Mouse (Mus musculus): Measurements from ENCODE around the gene Tmem203. TPM values are rescaled to one million over a fixed set of nuclear protein-coding genes. Genes with fewer than 3 reads are reported as not detected.

Tmem203 gene
- polyA plus RNA-seq, 1 experiment from 2014 or later = 13.3 TPM

- no peak for ATAC-seq (replicated peaks; ENCODE audit: insufficient number of reproducible peaks, low FRiP score, low TSS enrichment, low read depth)
- Histone ChIP-seq H3K27me3 (ENCODE audit: control insufficient read depth, insufficient read depth, low read length) (peaks cover 12% of the 10 kb centered on the region), H3K4me3 (ENCODE audit: low read depth, low read length) (no peak overlapping the region), H3K4me1 (ENCODE audit: control insufficient read depth, insufficient read depth, low read length) (peaks cover 9% of the 10 kb centered on the region), H3K36me3 (replicated peaks; ENCODE audit: control insufficient read depth, insufficient read depth, low read depth, low read length) (no peaks in the 10 kb centered on the region; the same call in 1 of the 2 replicates), H3K27ac (replicated peaks; ENCODE audit: low read depth, low read length) (no peak overlapping the region), H3K4me2 (ENCODE audit: low read depth, low read length) (no peak overlapping the region), H3K9ac (replicated peaks; ENCODE audit: low read length) (no peak overlapping the region), H3K9me3 (replicated peaks; ENCODE audit: control insufficient read depth, low read length) (no peaks in the 10 kb centered on the region)
- no peak for DNase-seq (ENCODE audit: low spot score)
Observed at GRCm38 (mm10) chr2:25267241-25267640, 12.0 kb downstream of the Tmem203 start.

DNA sequence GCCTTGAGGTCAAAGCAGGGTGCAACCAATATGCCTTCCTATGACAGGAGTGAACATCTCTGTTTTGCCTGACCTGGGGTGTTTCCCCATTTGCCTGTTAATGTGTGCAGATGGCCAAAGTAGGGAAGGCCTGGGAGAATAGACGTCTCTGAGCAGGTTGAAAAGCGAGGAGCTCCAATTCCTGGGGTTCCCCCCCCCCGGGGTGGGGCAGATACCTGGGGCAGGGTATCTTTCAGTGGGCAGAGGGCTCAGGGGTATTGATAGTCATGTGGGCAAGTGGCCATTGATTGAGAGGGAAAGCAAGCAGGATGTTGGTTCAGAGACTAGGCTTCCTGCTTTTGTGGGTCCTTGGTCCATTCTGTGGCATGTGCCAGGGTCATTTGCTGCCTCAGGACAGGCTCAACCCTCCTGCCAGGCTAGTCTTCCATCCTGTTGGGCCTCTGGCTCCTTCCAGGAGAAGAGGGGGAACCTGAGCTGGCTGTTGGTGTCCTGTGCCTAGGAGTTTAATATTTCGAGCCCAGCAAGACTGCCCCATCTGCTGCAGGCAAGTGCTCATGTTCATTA is 12.6 kb downstream of the Tmem203 start:
- H3K9me3 ChIP-seq (replicated peaks; ENCODE audit: control insufficient read depth, low read length) = no peaks in the 10 kb centered on the region
- H3K36me3 ChIP-seq (replicated peaks; ENCODE audit: control insufficient read depth, insufficient read depth, low read depth, low read length) = no peaks in the 10 kb centered on the region; the same call in 1 of the 2 replicates
- no peak overlapping the region for H3K4me3 ChIP-seq (ENCODE audit: low read depth, low read length)
- WGBS = 74% methylated on average over 4 of the region's 4 CpGs
- ATAC-seq (replicated peaks; ENCODE audit: insufficient number of reproducible peaks, low FRiP score, low TSS enrichment, low read depth) = no peak
- peaks cover 12% of the 10 kb centered on the region for H3K27me3 ChIP-seq (ENCODE audit: control insufficient read depth, insufficient read depth, low read length)
- no peak overlapping the region for H3K27ac ChIP-seq (replicated peaks; ENCODE audit: low read depth, low read length)
- no peak for DNase-seq (ENCODE audit: low spot score)
- H3K4me2 ChIP-seq (ENCODE audit: low read depth, low read length) = no peak overlapping the region
- H3K9ac ChIP-seq (replicated peaks; ENCODE audit: low read length) = no peak overlapping the region
- H3K4me1 ChIP-seq (ENCODE audit: control insufficient read depth, insufficient read depth, low read length) = peaks cover 9% of the 10 kb centered on the region

DNA sequence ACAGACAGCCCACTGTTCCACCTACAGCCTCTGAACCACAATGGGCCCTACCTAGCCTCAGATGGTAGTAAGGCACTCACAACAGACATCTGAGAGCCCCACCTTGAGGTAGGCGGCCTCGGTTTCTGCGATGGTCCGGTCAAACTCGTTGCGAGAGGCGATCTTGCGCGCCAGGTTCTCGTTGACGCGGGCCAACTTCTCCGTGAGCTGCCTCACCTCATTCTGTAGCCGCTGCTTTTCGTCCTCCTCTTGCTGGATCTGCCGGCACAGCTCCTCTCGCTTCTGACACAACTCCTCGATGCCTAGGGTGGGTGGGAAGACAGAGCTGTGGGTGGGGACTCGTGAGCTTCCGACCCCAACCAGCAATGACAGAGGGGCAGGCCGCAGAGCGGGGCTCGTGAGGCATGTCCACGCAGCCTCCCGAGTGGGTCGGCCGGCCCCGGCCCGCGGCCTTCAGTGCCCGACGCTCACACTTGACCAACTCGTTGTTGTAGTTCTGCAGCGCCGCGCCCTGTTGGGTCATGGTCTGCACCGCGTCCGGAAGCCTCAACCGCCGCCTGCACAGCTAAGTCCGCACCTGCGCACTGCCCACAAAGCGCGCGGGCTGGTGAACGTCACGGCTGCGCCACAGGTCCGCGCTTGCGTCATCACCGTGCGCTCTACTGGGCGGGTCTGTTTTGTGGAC is 16.7 kb downstream of the Tmem203 start, which contains the start of the genes Ssna1 and Anapc2:
Ssna1 (minus strand) TSS at position 612 of the 685 bp plus-strand sequence.
Anapc2 (plus strand) TSS at position 652 of the 685 bp plus-strand sequence.
- ATAC-seq (replicated peaks; ENCODE audit: insufficient number of reproducible peaks, low FRiP score, low TSS enrichment, low read depth) (peak; percentile 94), DNase-seq (ENCODE audit: low spot score) (peak; percentile 99)
- no peaks in the 10 kb centered on the region for H3K9me3 ChIP-seq (replicated peaks; ENCODE audit: control insufficient read depth, low read length)
- WGBS = under 1% methylated on average over 54 of the region's 55 CpGs
- H3K27ac ChIP-seq (replicated peaks; ENCODE audit: low read depth, low read length) = peak within 1 kb of the TSS; percentile 22; the same call in 1 of the 2 replicates
- H3K4me1 ChIP-seq (ENCODE audit: control insufficient read depth, insufficient read depth, low read length) = peaks cover 4% of the 10 kb centered on the region; the same call in 1 of the 2 replicates
- H3K4me2 ChIP-seq (ENCODE audit: low read depth, low read length) = peak within 1 kb of the TSS; percentile 90
- peak within 1 kb of the TSS; percentile 94 for H3K4me3 ChIP-seq (ENCODE audit: low read depth, low read length)
- peaks cover 5% of the 10 kb centered on the region for H3K36me3 ChIP-seq (replicated peaks; ENCODE audit: control insufficient read depth, insufficient read depth, low read depth, low read length)
- H3K27me3 ChIP-seq (ENCODE audit: control insufficient read depth, insufficient read depth, low read length) = no peaks in the 10 kb centered on the region
- peak within 1 kb of the TSS; percentile 87 for H3K9ac ChIP-seq (replicated peaks; ENCODE audit: low read length)

DNA sequence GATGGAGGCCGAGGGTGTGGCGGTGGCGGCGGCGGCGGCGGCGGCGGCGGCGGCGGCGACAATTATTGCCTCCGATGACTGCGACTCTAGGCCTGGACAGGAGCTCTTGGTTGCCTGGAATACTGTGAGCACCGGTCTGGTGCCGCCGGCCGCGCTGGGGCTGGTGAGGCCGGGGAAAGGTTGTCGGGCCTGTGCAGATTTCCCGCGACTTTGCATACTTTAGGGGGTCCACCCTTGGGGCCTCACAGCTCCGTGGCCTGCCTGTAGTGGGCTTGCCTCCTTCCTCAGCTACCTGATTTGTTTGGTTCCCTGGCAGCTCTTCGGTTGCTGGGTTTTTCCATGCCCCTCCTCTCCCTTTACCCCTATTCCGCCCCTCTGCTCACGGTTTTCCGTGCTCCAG is 17.3 kb downstream of the Tmem203 start:
- H3K9me3 ChIP-seq (replicated peaks; ENCODE audit: control insufficient read depth, low read length) = no peaks in the 10 kb centered on the region
- ATAC-seq (replicated peaks; ENCODE audit: insufficient number of reproducible peaks, low FRiP score, low TSS enrichment, low read depth) (peak; percentile 56), DNase-seq (ENCODE audit: low spot score) (no peak)
- H3K27ac ChIP-seq (replicated peaks; ENCODE audit: low read depth, low read length) = no peak overlapping the region; the same call in 1 of the 2 replicates
- H3K36me3 ChIP-seq (replicated peaks; ENCODE audit: control insufficient read depth, insufficient read depth, low read depth, low read length) = peaks cover 7% of the 10 kb centered on the region
- H3K4me1 ChIP-seq (ENCODE audit: control insufficient read depth, insufficient read depth, low read length) = peaks cover 4% of the 10 kb centered on the region; the same call in 1 of the 2 replicates
- H3K9ac ChIP-seq (replicated peaks; ENCODE audit: low read length) = peak overlapping the region; percentile 87
- peak overlapping the region; percentile 90 for H3K4me2 ChIP-seq (ENCODE audit: low read depth, low read length)
- H3K27me3 ChIP-seq (ENCODE audit: control insufficient read depth, insufficient read depth, low read length) = no peaks in the 10 kb centered on the region
- under 1% methylated on average over 29 of the region's 29 CpGs for WGBS
- H3K4me3 ChIP-seq (ENCODE audit: low read depth, low read length) = peak overlapping the region; percentile 94

- no peaks in the 10 kb centered on the region for H3K9me3 ChIP-seq (replicated peaks; ENCODE audit: control insufficient read depth, low read length)
- H3K27ac ChIP-seq (replicated peaks; ENCODE audit: low read depth, low read length) = no peak overlapping the region
- H3K36me3 ChIP-seq (replicated peaks; ENCODE audit: control insufficient read depth, insufficient read depth, low read depth, low read length) = peaks cover 10% of the 10 kb centered on the region
- H3K27me3 ChIP-seq (ENCODE audit: control insufficient read depth, insufficient read depth, low read length) = no peaks in the 10 kb centered on the region
- WGBS = 42% methylated on average over 16 of the region's 16 CpGs
- peak overlapping the region; percentile 90 for H3K4me2 ChIP-seq (ENCODE audit: low read depth, low read length)
- peaks cover 4% of the 10 kb centered on the region; the same call in 1 of the 2 replicates for H3K4me1 ChIP-seq (ENCODE audit: control insufficient read depth, insufficient read depth, low read length)
- DNase-seq (ENCODE audit: low spot score) (no peak), ATAC-seq (replicated peaks; ENCODE audit: insufficient number of reproducible peaks, low FRiP score, low TSS enrichment, low read depth) (no peak)
- peak overlapping the region; percentile 87 for H3K9ac ChIP-seq (replicated peaks; ENCODE audit: low read length)
- H3K4me3 ChIP-seq (ENCODE audit: low read depth, low read length) = peak overlapping the region; percentile 94
Observed at GRCm38 (mm10) chr2:25273010-25273409, 17.8 kb downstream of the Tmem203 start.

DNA sequence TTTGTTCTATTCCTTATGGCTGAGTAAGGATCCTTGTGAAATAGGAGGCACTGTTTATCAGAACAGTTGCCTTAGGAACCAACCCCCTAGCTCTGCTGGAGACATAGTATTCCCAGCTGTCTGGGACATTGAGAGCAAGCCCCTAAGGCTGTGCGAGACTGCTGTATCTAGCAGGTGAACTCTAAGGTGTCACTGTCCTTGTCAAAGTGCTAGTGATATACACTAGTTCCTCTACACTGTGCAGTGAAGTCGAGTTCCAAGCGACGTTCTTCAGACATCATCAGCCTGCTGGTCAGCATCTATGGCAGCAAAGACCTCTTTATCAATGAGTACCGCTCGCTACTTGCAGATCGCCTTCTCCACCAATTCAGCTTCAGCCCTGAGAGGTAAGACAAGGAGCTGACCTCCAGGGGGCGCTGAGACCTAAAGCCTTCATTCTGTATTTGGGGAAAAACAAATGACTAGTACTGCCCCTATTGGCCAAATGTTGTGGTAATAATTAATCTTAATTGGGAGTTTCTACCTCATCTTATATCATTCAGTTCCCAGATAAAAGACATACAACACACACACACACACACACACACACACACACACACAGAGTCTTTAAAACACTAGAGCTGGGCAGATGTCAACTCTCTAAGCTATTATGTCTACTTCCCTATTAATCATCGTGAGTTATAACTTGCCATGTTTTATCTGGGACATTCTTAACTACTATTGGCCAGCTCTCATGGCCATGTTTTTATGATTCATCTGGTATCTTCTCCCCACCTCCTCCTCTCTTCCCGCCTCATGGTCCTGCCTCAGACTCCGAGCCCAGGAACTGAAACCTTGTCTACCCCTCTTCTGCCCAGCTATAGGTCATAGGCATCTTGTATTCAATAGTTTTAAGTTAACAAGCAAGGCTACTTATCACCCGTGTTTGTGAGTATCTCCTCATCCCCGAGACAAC is 24.0 kb downstream of the Tmem203 start:
- DNase-seq (ENCODE audit: low spot score) = peak; percentile 88
- WGBS = 65% methylated on average over 13 of the region's 13 CpGs
- H3K9ac ChIP-seq (replicated peaks; ENCODE audit: low read length) = no peak overlapping the region
- H3K27me3 ChIP-seq (ENCODE audit: control insufficient read depth, insufficient read depth, low read length) = no peaks in the 10 kb centered on the region
- H3K4me2 ChIP-seq (ENCODE audit: low read depth, low read length) = no peak overlapping the region
- ATAC-seq (replicated peaks; ENCODE audit: insufficient number of reproducible peaks, low FRiP score, low TSS enrichment, low read depth) = no peak
- H3K9me3 ChIP-seq (replicated peaks; ENCODE audit: control insufficient read depth, low read length) = no peaks in the 10 kb centered on the region
- H3K36me3 ChIP-seq (replicated peaks; ENCODE audit: control insufficient read depth, insufficient read depth, low read depth, low read length) = peaks cover 25% of the 10 kb centered on the region
- H3K27ac ChIP-seq (replicated peaks; ENCODE audit: low read depth, low read length) = no peak overlapping the region
- H3K4me3 ChIP-seq (ENCODE audit: low read depth, low read length) = no peak overlapping the region
- no peaks in the 10 kb centered on the region for H3K4me1 ChIP-seq (ENCODE audit: control insufficient read depth, insufficient read depth, low read length)

DNA sequence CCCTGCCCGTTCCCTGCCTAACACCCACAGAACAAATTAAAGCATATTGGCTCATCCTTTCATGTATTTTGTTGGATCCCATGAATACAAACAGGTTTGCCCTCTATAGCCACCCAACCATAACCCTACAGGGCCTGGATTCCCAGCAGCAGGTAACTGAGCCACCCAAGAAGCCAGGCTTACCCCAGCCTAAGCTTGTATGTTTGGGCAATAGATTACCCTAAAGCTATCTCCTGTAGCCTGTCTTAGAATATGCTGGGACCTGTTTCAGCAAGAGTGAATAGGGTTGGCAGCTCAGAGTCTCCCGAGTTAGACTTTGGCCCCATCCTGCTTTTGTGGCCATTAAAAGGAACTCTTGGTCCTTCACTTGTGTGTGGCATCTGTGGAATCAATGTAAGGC is 30.3 kb downstream of the Tmem203 start:
- ATAC-seq (replicated peaks; ENCODE audit: insufficient number of reproducible peaks, low FRiP score, low TSS enrichment, low read depth) (no peak), DNase-seq (ENCODE audit: low spot score) (no peak)
- 96% methylated on average over 2 of the region's 2 CpGs for WGBS
- H3K4me3 ChIP-seq (ENCODE audit: low read depth, low read length) = no peak overlapping the region
- H3K27ac ChIP-seq (replicated peaks; ENCODE audit: low read depth, low read length) = no peak overlapping the region
- no peak overlapping the region for H3K9ac ChIP-seq (replicated peaks; ENCODE audit: low read length)
- peaks cover 26% of the 10 kb centered on the region for H3K27me3 ChIP-seq (ENCODE audit: control insufficient read depth, insufficient read depth, low read length)
- H3K9me3 ChIP-seq (replicated peaks; ENCODE audit: control insufficient read depth, low read length) = no peaks in the 10 kb centered on the region
- peaks cover 11% of the 10 kb centered on the region for H3K36me3 ChIP-seq (replicated peaks; ENCODE audit: control insufficient read depth, insufficient read depth, low read depth, low read length)
- H3K4me1 ChIP-seq (ENCODE audit: control insufficient read depth, insufficient read depth, low read length) = no peaks in the 10 kb centered on the region
- no peak overlapping the region for H3K4me2 ChIP-seq (ENCODE audit: low read depth, low read length)
